In genomic region chr15:79025687-79026308, GRCm38 (mm10) we compare ENCODE assay signal across 8 mouse cellular contexts. TPM values are rescaled to one million over a fixed set of nuclear protein-coding genes. Genes with fewer than 3 reads are reported as not detected.
DNase-seq lines count a peak whose midpoint lies in the region; ATAC-seq and TF ChIP-seq lines count a peak whose summit lies in the region.
"Had no signal": no experiment of that assay in that cellular context is flagged by ENCODE, and none has a peak within 500 bp of the region (broad histone marks: within the 10 kb centered on the region; RNA-seq: fewer than 3 reads in every experiment).

No protein-coding gene starts in this region.

- ATAC-seq in hindbrain, embryonic 13.5 days (ENCODE audit: low FRiP score) = no peak
- ATAC-seq in limb, embryonic 15.5 days (ENCODE audit: insufficient number of reproducible peaks, low FRiP score, low TSS enrichment, low read depth) = no peak
- no peak for ATAC-seq in stomach, postnatal 0 days (ENCODE audit: low FRiP score, low TSS enrichment)

- H3K4me1 ChIP-seq in hindbrain, embryonic 13.5 days (replicated peaks) = peaks cover 45% of the 10 kb centered on the region
- H3K4me1 ChIP-seq in limb, embryonic 15.5 days = peaks cover 25% of the 10 kb centered on the region
- H3K4me1 ChIP-seq in stomach, postnatal 0 days (replicated peaks; ENCODE audit: control insufficient read depth, insufficient read depth) = peaks cover 4% of the 10 kb centered on the region; the same call in 1 of the 2 replicates

- 0 out of 2 replicates have a peak overlapping the region, but pooled peaks have one; percentile 4 for H3K4me3 ChIP-seq in hindbrain, embryonic 13.5 days
- H3K4me3 ChIP-seq in limb, embryonic 15.5 days = 0 out of 2 replicates have a peak overlapping the region, but pooled peaks have one; percentile 4
- no peak overlapping the region for H3K4me3 ChIP-seq in stomach, postnatal 0 days (ENCODE audit: low read depth, low read length)

- peaks cover 15% of the 10 kb centered on the region; the same call in 1 of the 2 replicates for H3K27me3 ChIP-seq in hindbrain, embryonic 13.5 days
- no peaks in the 10 kb centered on the region for H3K27me3 ChIP-seq in limb, embryonic 15.5 days
- no peaks in the 10 kb centered on the region for H3K27me3 ChIP-seq in stomach, postnatal 0 days (ENCODE audit: control insufficient read depth, insufficient read depth, low read length)

- no peaks in the 10 kb centered on the region for H3K9me3 ChIP-seq in hindbrain, embryonic 13.5 days
- no peaks in the 10 kb centered on the region for H3K9me3 ChIP-seq in limb, embryonic 15.5 days
- no peaks in the 10 kb centered on the region for H3K9me3 ChIP-seq in stomach, postnatal 0 days (ENCODE audit: control insufficient read depth, low read length)

- TF ChIP-seq EP300 in stomach, postnatal 0 days (optimal IDR thresholded peaks at IDR 0.05) = no peak

- H3K9ac ChIP-seq in hindbrain, embryonic 13.5 days = peak overlapping the region; percentile 58
- 0 out of 2 replicates have a peak overlapping the region, but pooled peaks have one; percentile 14 for H3K9ac ChIP-seq in limb, embryonic 15.5 days
- H3K9ac ChIP-seq in stomach, postnatal 0 days (ENCODE audit: low read length) = peak overlapping the region; percentile 38; the same call in 1 of the 2 replicates

- peak; percentile 68 for DNase-seq in ES-CJ7 (ENCODE audit: low read depth, low spot score)
- peak; percentile 47 for DNase-seq in R1 (ENCODE audit: low read depth, low spot score)
- peak; percentile 35 for DNase-seq in stomach, postnatal 0 days (ENCODE audit: low spot score)
- no peak for DNase-seq in urinary bladder, adult 18-20 months (ENCODE audit: low spot score in 2 of 2)
- DNase-seq in adrenal gland, postnatal 36 days = no peak

- no peak overlapping the region for H3K27ac ChIP-seq in hindbrain, embryonic 13.5 days
- no peak overlapping the region for H3K27ac ChIP-seq in limb, embryonic 15.5 days
- no peak overlapping the region for H3K27ac ChIP-seq in stomach, postnatal 0 days (replicated peaks)
- H3K27ac ChIP-seq: macrophage had no signal

- H3K4me2 ChIP-seq in hindbrain, embryonic 13.5 days = peak overlapping the region; percentile 44
- H3K4me2 ChIP-seq in limb, embryonic 15.5 days = peak overlapping the region; percentile 29; the same call in 1 of the 2 replicates
- peak overlapping the region; percentile 44 for H3K4me2 ChIP-seq in stomach, postnatal 0 days (replicated peaks; ENCODE audit: low read depth)

- no peaks in the 10 kb centered on the region for H3K36me3 ChIP-seq in hindbrain, embryonic 13.5 days
- no peaks in the 10 kb centered on the region for H3K36me3 ChIP-seq in limb, embryonic 15.5 days
- H3K36me3 ChIP-seq in stomach, postnatal 0 days (ENCODE audit: control insufficient read depth, insufficient read depth, low read length) = no peaks in the 10 kb centered on the region

- WGBS in hindbrain, embryonic 13.5 days = 15% methylated on average over 16 of the region's 18 CpGs
- 15% methylated on average over 15 of the region's 18 CpGs for WGBS in limb, embryonic 15.5 days
- WGBS in stomach, postnatal 0 days = 18% methylated on average over 17 of the region's 18 CpGs

- TF ChIP-seq CTCF in stomach, postnatal 0 days (IDR thresholded peaks at IDR 0.05; ENCODE audit: low read depth) = no peak

RNA-seq across cellular contexts. Expression of gene H1f0, which starts 2.5 kb away (rescaled TPM):
- 259 and 266 TPM in 2 replicates for polyA plus RNA-seq in hindbrain, embryonic 13.5 days (2015; fragmentation: Nextera tagmentation; extraction: Ambion mirVana)
- 487 and 628 TPM in 2 replicates for polyA plus RNA-seq in limb, embryonic 15.5 days (2015; fragmentation: Nextera tagmentation; extraction: Ambion mirVana)
- polyA plus RNA-seq in stomach, postnatal 0 days (2015; fragmentation: Nextera tagmentation; extraction: Ambion mirVana) = 285 and 309 TPM in 2 replicates
- 100 to 1,000 TPM; 127 to 173 TPM for total RNA-seq in adrenal gland, postnatal 36 days (2021)

RNA-seq across cellular contexts. Expression of gene Galr3, which starts 15.9 kb away (rescaled TPM):
- 0.17 TPM in 1 of 2 replicates, not detected in the other for polyA plus RNA-seq in hindbrain, embryonic 13.5 days (2015; fragmentation: Nextera tagmentation; extraction: Ambion mirVana)
- polyA plus RNA-seq in limb, embryonic 15.5 days (2015; fragmentation: Nextera tagmentation; extraction: Ambion mirVana) = 0.13 TPM in 1 of 2 replicates, not detected in the other
- polyA plus RNA-seq in stomach, postnatal 0 days (2015; fragmentation: Nextera tagmentation; extraction: Ambion mirVana) = 0.31 and 0.34 TPM in 2 replicates
- under 1 TPM; 0.30 to 0.36 TPM for total RNA-seq in adrenal gland, postnatal 36 days (2021)
- polyA plus RNA-seq: macrophage had no signal

RNA-seq across cellular contexts. Expression of gene Ankrd54, which starts 36.9 kb away (rescaled TPM):
- 50.4 and 51.5 TPM in 2 replicates for polyA plus RNA-seq in hindbrain, embryonic 13.5 days (2015; fragmentation: Nextera tagmentation; extraction: Ambion mirVana)
- polyA plus RNA-seq in limb, embryonic 15.5 days (2015; fragmentation: Nextera tagmentation; extraction: Ambion mirVana) = 43.9 and 46.6 TPM in 2 replicates
- polyA plus RNA-seq in stomach, postnatal 0 days (2015; fragmentation: Nextera tagmentation; extraction: Ambion mirVana) = 27.1 and 28.0 TPM in 2 replicates
- 10 to 100 TPM; 18.9 to 27.0 TPM for total RNA-seq in adrenal gland, postnatal 36 days (2021)

RNA-seq across cellular contexts. Expression of gene Eif3l, which starts 49.2 kb away (rescaled TPM):
- polyA plus RNA-seq in hindbrain, embryonic 13.5 days (2015; fragmentation: Nextera tagmentation; extraction: Ambion mirVana) = 179 and 185 TPM in 2 replicates
- polyA plus RNA-seq in limb, embryonic 15.5 days (2015; fragmentation: Nextera tagmentation; extraction: Ambion mirVana) = 203 and 206 TPM in 2 replicates
- 132 and 135 TPM in 2 replicates for polyA plus RNA-seq in stomach, postnatal 0 days (2015; fragmentation: Nextera tagmentation; extraction: Ambion mirVana)
- 100 to 1,000 TPM; 140 to 156 TPM for total RNA-seq in adrenal gland, postnatal 36 days (2021)

Comparison
In these comparisons a context has a peak if more than half of its experiments do, and no peak if none do; other contexts are left out.
1. DNase-seq: peak in ES-CJ7 (single experiment), R1 (single experiment) and stomach, postnatal 0 days (single experiment); none in urinary bladder, adult 18-20 months (0 of 2) and adrenal gland, postnatal 36 days (0 of 2).
2. Peak in every context shown above with its lines, with median percentiles within 50 percentile points of each other: H3K4me2 ChIP-seq and H3K9ac ChIP-seq.